Mouse (Mus musculus): ENCODE data around the gene Proser2. TPM values are rescaled to one million over a fixed set of nuclear protein-coding genes. Genes with fewer than 3 reads are reported as not detected.
A peak's percentile ranks its signal among the peaks of the same experiment; 100 is the strongest.

Proser2 gene
- total RNA-seq (2021) (10 to 100 TPM in 1 of 2 experiments, 1 to 10 TPM in 1; 8.7 to 18.7 TPM), polyA plus RNA-seq (2012; rRNA removed) (12.1 and 15.6 TPM in 2 replicates)
- long read RNA-seq, full-length matches to known transcripts: 23 of 28 reads
- long read RNA-seq, partial matches to known transcripts: 4 of 28 reads
- long read RNA-seq, other reads (novel, unspliced or antisense): 1 of 28 reads

DNA sequence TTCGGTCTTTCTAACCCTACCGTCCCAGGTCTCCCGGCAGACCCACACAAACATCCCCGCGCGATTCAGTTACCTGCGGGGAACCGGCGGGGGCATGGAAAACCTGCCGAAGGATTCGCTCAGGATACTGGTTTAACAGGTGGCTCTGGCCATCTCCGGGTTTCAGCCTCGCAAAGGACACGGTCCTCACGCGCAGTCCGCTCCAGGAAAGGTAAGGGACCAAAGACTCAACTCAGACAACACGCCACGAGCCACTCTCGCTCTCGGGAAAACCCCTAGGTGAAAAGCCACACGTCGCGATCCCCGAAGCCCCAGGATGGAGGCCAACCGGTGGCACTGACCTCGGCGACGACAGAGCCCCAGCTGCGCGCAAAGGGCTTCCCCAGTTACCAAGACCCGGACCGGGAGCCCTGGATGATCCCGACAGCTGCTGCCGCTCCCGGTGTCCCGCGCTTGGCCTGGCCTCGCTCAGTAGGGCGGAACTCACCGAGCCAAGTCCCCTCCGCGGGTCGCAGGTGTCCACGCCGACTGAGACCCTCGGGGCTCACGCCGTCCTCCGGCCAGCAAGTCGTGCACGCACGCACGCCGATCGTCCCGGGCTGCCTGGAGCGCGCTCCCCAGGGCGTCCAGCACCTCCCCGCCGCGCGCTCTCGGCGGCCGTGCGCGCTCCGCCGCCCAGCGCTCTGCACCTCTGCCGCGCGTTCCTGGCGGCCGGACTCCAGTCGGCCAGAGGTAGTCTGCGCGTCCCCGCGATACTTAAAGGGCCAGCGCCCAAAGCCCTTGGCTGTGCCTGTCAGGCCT, at the start of gene Proser2:
Gene Proser2 (minus strand): TSS at position 657 of the 801 bp plus-strand sequence.
- peak; percentile 94 for DNase-seq

DNA sequence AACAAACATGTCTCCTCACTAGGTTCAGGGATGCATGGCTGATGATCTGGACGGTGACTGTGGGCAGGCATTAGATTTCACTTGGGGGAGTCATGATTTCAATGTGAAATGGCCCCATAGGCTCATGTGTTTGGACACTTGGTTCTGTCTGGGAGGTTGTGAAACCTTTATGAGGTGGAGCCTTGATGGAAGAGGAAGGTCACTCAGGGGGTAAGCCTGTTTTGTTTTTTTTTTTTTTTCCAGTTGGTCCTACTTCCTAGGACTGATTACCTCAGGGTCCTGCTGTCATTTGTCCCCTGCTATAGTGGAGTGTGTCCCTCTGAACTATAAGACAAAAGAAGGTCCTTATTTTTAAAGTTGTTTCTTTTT, 49.7 kb upstream of the Proser2 start:
- no peak for DNase-seq

DNA sequence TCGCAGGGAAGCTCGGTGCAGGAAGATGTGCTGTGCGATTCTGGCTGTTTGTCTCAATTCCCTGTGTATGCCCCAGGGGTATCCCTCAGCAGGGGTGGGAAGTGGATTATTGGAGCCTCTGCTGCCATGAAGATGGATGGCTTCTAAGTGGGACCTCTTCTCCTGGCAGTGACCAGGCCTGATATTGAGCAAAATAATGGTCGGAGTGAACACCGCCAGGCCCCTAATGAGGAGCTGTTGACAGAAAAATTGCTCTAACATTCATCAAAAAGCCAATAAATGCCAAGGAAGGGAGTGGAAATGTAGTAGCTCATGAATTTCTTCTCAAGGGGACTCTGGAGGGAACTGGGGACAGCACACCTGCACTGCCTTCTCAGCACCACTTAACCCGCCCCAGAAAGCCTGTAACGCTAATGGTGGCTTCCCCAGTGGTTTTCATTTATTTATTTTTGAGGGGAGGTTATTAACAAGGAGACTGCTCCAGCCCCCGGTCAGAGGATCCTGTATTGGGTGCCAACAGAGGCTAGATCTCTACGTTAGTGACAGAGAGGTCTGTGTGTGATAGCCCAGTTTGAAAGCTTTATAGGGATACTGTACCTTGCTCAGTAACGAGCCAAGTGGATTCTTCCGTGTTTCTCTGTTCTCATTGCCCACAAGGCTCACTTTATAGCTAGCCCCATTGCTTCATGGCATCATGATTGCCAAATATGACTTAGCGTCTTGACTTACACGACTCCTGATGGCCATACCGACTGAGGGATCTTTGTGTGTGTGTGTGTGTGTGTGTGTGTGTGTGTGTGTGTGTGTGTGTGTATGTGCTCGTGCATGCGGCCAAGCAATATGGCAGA, 49.1 kb upstream of the Proser2 start:
- DNase-seq: no peak

DNA sequence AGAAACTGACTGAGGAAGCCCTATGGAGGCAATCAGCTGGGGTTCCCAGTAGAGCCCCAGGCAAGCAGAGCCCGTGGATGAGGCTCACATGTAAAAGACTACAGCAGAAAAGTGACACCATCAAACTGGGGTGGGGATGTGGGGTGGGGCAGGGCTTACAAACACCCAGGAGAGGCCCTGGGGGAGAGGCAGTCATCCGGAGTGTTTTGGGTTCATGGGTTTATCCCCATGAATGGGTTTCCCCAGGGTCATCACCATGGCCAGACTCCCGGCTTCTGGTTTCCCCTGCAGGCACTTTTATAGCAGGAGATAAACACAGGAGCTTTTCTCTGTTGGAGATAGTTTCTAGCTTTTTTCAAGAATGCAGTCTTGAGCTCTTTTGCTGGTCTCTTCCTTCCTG, 43.0 kb upstream of the Proser2 start:
- no peak for DNase-seq

DNA sequence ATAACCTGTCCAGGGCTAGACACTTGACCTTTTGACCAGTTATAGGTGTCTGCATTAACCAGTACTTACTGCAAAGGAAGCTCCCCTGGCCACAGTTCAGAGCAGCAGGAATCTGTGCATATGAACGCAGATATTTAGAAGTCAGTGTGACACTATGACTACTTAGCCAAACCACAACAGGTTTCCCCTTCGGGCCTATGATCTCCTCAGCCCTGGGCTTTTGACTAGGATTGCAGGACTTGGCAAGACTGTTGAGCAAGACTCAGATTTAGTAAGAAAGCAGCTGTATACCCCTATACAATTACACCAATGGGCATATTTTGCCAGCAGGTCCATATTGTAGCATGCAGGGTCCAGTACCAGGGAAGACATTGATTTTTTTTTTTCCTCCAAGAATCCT, 38.5 kb upstream of the Proser2 start:
- DNase-seq: no peak

DNA sequence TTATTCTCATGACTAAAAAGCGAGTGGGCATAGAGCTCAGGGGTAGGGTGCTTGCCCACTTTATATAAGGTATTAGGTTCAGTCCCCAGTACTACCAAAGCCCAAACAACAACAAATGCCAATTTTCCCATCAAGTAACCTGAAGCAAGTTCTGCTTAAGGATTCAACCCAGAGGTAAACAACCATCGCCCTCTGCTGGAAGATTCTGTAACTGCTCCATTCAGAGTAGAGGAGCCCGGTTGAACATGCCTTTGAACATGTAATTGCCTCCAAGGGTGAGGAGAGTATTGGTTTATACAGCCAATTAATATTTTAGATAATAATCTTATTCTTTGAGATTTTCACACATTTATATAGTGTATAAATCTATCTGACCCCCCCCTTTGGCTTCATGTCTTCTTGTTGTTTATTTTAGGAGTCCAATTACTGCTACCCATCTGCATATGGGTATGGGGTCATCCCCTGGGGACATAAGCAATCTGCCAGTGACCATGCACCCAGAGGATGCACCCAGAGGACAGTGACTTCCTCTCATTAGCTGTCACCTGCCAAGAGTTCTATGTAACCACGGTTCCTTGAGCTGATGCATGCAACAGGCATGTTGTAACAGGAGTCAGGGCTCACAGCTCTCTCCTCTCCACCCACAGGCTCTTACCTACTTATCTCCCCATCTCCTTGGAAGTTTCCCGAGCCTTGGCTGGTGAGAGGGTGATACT, 38.0 kb upstream of the Proser2 start:
- peak; percentile 74 for DNase-seq

DNA sequence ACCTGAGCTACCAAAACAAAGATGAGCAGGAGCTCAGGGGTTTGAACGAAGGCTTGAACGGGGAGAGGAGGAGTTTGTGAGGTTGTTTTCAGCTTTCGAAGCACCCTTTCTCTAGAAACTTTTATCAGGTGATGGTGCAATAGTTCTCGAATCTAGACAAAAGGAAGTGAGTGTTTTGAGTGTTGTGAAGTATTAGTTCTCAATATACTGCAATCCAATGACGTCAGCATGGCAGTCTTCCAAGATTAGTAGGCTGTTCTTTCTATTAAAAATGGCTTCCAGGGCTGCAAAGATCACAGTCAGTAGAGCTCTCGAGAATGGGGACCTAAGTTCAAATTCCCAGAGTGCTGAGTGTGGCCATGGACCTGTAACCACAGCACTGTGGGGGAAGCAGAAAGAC, 35.8 kb upstream of the Proser2 start:
- DNase-seq: no peak

DNA sequence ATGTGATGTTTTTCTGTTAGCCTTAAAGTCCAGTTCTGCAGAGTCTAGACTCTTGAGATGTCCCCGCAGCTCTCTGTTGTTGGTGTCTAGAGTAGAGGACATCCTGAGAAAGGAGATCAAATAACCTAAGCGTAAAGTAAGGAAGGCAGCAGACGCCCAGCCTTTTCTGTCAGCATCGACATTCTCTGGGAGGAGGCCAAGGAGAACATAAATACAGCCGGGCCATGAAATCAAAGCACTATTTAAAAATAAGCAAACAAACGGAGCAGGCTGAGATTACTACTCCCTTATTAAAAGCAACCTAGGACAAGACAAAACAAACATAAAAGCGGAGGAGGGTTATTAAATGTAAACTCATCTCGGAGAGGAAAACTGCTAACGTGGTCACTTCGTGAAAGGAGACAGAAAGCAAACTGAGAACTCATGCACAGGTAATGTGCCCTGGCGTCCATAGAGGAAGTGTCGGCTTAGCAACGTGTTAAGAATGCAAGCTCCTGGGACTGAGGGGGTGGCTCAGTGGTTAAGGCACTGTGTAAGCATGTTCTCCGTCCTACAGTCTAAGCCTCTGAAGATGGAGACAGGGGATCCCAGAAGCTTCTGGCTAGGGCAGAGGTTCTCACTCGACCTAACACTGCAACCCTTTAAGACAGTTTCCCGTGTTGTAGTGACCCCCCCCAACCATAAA, 34.7 kb upstream of the Proser2 start:
- no peak for DNase-seq

DNA sequence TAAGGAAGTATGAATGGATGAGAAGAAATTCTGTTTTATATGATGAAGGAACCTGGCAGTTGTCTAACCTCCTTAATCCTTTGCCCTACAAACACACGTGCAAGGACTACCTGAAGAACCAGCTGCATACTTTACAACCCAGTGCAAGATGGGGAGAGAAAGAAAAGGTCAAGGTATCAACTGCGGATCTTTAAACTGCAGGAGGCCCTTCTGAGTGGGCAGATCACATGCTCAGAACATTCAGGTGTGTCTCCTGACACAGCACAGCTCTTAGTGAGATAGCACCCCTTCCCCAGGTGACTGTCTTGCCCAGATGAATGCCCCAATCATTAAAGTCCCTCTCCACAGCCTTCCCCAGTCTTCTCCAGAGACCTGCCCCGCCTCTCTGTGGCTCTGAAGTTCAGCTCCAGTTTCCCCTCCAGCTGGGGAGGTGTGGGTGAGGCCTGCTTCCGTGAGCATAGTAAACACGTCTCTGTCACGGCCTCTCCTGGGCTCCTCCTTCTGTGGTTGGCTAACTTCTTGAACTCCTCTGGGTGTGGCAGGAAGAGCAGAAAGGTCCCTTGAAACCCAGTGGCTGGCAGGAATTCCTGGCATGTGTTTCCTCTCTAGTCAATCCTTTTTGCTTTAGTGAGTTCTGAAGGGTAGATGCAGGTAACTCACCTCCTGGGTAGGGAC, 32.5 kb upstream of the Proser2 start:
- no peak for DNase-seq

DNA sequence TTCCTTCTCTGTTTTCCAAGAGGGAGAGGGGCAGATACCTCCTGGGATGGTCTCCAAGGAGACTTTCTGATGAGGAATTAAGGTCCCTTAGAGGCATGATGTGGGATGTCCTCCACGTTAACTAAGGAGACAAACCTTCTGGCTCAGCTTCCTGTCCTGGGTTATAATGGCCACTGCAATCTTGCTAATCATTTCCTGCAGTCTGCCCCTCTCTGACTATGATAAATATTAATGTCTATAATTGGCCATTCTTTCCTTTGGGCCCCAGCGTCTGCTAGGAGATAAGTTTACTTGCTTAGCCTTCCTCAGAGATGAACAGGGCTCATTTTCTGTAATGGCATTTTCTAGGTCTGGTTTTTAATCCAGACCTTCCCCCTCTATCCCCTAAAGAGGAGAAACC, 29.7 kb upstream of the Proser2 start:
- DNase-seq: no peak

DNA sequence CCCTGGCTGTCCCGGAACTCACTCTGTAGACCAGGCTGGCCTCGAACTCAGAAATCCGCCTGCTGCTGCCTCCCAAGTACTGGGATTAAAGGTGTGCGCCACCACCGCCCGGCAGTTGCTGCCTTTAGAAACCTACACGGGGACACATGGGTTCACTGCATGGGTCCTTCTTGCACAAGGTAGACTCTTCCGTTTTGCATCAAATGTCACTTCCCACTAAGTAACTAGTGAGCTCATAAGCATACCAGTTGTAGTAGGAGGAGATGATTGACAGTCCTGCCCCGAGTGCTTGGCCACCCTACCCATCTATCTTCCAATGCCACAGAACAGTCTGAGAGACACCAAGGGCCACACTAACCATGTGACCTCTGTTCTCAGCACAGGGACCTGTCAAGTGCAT, 29.2 kb upstream of the Proser2 start:
- DNase-seq: no peak

DNA sequence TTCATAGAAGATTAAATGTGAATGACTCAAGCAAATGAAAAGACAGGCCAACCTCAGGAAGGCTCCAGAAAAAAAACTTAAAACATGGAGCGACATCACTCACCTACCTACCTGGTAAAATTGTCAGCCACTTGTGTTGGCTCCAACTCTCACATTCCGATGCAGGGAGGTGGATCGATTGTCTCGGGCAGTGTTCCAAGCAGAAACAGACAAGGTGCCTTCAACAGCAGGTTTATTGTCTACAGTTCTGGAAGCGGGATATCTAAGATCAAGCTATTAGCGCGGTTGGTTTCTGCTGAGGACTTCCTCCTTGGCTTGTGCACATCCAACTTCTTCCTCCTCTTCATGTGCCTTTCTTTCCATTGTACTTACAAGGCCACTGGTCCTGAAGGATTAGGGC, 27.6 kb upstream of the Proser2 start:
- no peak for DNase-seq

DNA sequence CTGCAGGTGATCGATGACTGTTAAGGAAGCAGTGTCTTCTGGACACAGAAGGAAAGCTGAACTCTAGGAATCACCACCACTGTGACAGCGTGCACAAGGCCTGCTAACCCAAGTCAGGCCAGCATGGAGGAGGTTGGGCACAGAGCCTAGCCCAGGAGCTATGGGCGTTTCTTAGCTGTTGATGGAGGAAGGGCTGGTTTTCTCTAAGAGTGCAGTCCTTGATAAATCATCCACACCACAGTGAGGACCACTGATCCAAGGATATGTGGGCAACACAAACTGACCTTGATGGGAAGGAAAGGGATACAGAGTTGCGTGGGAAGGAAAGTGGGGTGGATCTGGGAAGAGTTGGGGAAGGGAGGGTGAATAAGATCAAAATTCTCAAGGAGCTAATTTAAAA, 27.2 kb upstream of the Proser2 start:
- DNase-seq: no peak

DNA sequence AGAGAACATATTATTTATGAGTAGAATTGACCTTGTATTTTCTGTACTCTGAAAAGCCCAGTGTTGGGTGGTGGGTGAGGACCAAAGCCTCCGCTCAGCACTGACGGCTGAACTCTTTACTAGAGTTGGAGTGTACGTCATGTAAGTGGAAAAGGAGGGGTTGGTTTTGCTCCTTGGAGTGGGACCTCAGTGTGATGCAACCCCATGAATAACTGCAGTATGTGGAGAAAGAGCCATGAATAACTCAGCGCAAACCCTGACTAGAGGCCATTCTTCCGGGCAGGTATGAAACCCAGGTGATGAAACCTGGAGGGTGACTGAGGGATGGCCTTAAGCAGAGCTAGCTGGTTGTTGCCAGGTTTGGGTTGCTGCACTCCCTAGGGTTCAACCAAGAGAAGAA, 19.8 kb upstream of the Proser2 start:
- peak; percentile 33 for DNase-seq

DNA sequence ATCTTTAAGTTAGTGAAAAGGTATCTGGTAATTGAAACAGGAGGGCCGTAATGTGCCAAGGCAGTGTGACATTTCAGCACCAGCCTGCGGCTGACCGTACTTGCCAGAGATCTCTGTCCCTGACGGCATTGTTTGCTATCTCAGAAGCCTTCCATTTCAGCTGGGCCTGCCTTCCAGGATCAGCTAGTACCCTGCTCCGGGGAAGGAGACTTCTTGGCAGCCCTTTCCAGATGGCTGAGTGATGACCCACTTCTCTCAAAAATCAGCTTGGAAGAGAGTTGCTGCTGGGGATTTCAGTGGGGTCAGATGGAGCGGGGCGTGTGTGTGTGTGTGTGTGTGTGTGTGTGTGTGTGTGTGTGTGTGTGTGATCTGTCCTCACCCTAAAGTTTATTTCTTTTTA, 16.9 kb upstream of the Proser2 start:
- DNase-seq: no peak

DNA sequence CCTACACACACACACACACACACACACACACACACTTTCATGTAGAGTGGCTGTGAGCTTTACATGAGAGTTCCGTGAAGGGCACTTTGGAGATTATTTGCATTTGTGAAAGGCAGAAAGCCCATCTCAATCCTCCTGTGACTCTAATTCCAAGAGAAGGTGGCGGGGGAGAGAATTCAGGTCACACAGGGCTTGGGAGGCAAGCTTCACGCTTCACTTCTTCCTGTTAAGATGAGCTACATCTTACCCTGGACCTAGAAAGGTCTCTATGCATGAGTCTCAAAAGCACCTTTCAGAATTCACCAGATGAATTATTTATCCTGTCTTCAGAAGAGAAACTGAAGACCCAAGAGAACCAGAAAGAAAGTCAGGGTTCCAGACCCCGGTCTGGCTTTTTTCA, 16.2 kb upstream of the Proser2 start:
- no peak for DNase-seq

DNA sequence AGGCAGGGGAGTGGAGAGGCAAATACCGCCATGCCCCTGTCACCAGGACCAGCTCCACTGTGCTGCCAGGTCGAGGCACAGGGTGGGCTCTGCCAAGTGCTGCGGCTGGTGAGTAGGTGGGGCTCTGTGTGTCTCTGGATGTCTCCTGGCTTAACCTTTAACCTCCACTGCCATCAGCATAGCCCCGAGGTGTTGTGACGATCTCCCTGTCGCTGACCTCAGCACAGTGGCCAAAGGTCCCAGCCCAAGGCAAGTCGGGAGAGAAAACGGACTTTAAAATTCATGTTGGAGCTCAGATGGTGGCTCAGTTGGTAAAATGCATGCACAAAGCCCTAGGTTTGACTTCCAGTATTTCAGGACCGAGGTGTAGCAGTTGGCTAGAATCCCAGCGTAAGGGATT, 15.6 kb upstream of the Proser2 start:
- no peak for DNase-seq

DNA sequence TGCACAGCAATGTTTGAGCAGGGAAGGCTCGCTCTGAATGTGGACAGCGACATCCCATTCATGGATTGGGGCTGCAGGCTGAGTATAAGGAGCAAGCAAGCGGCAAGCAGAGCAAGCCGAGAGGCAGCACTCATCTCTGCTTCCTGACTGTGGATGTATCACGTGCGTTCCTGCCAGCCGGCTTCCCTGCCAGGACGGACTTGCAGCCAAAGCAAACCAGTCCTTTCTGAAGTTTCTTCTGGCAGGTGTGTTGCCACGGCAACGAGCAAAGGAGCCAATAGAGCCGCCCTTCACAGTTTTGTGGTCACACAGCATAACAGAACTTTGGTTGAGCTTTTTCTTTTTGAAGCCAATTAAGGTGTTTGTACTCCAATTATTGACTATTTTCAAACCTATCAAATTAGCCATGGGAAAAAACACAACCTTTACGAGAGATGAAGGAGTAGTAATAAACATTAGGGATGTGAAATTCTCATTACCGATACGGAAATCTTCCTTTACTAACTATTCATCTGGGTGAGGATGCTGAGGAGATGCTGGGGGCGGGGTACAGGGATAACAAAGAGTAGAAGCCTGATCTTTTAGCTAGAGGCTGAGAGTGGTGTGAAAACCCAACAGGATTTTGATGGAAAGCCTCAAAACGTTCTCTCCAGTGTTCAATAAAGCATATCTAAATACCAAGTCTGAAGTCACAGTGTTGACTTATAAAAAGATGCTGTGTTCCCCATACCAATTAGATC, 13.1 kb upstream of the Proser2 start:
- DNase-seq: no peak

DNA sequence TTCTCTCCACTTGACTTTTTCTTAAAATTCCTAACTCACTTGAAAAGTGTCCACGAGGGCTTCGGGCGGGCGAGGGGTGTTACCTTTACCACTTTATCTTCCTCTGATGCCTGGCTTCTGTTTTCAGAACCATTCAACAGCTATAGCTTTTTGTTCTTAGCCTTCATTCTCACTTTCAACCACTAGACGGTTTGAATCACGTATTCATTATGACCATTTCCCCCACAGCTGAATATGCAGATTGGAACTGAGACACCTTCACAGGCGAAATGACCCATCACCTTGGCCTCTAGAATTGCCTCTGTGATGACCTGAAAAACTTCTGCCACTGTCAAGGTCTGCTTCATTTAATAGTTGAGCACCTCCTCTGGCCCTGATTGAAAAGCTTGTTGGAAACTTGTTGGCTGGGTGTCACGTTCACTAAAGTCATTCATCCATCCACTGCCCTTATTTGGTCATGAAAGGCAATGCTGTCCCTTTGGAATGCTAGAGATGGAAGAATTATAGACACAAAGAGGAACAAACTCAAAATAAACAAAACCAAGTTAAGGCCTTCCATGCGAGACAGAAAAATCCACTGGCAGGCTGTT, 10.7 kb upstream of the Proser2 start:
- no peak for DNase-seq

DNA sequence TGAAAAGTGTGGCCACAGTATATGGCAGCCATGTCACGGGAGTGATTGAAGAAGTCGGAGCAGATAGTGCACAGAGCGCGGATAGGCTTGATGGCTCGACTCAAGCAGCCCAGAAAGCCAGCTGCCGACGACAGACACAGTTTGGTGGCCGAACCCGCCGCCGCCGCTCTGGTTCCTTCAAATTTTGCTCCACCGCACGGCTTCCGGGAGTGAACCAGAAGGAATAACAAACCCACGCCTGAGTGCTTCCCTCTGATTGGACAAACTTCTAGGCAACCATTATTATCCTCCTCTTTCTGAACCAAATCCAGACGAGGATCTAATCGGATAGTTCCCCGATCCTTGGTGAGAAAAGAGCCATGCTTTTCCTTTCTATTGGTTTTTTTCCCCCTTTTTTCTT, 3.9 kb upstream of the Proser2 start:
- DNase-seq: no peak

Data from adrenal gland, adult 2 months (tissue).